Mouse (Mus musculus): ENCODE data around the gene Csf2. TPM values are rescaled to one million over a fixed set of nuclear protein-coding genes. Genes with fewer than 3 reads are reported as not detected.

The Csf2 gene
- polyA plus RNA-seq, 1 experiment from 2014 or later: not detected

Other genes with a start within 250 kb of the Csf2 start
- gene Slc22a4, start 221.6 kb downstream of the Csf2 start, polyA plus RNA-seq (2016; fragmentation: Nextera tagmentation; extraction: Ambion mirVana): 1.2 and 2.2 TPM in 2 replicates
- gene Pdlim4, start 180.7 kb downstream of the Csf2 start, polyA plus RNA-seq (2016; fragmentation: Nextera tagmentation; extraction: Ambion mirVana): 54.3 and 60.9 TPM in 2 replicates
- 22.7 and 25.0 TPM in 2 replicates for gene P4ha2, start 149.6 kb downstream of the Csf2 start, polyA plus RNA-seq (2016; fragmentation: Nextera tagmentation; extraction: Ambion mirVana)
- gene Il3, start 17.6 kb upstream of the Csf2 start, polyA plus RNA-seq (2016; fragmentation: Nextera tagmentation; extraction: Ambion mirVana): not detected in 2 replicates
- 12.4 and 18.2 TPM in 2 replicates for gene Acsl6, start 54.1 kb upstream of the Csf2 start, polyA plus RNA-seq (2016; fragmentation: Nextera tagmentation; extraction: Ambion mirVana)
- gene Meikin, start 121.0 kb upstream of the Csf2 start, polyA plus RNA-seq (2016; fragmentation: Nextera tagmentation; extraction: Ambion mirVana): not detected in 2 replicates
- 7.5 and 8.4 TPM in 2 replicates for gene Fnip1, start 188.5 kb upstream of the Csf2 start, polyA plus RNA-seq (2016; fragmentation: Nextera tagmentation; extraction: Ambion mirVana)